Mouse (Mus musculus) forebrain, embryonic 12.5 days (tissue): ENCODE results near the gene 4930451I11Rik. TPM values are rescaled to one million over a fixed set of nuclear protein-coding genes. Genes with fewer than 3 reads are reported as not detected.

Experiments
- ATAC-seq: fragments of 200-750 bp; cut with Nextera tagmentation; 2 replicates; pipeline ENCODE4 v1.8.0; 2017; ENCODE audit warnings: moderate TSS enrichment; ENCODE audit not compliant: low FRiP score
- H3K27ac ChIP-seq: fragments of 300-500 bp; sonication (generic); 2 replicates; pipeline ENCODE4 v1.5.1; 2016; ENCODE audit warnings: mild to moderate bottlenecking
- H3K27me3 ChIP-seq: fragments of 300-500 bp; sonication (generic); 2 replicates; pipeline ENCODE4 v1.6.1; 2016; ENCODE audit warnings: mild to moderate bottlenecking
- H3K36me3 ChIP-seq: fragments of 300-500 bp; sonication (generic); replicated peaks from 2 replicates; pipeline ENCODE4 v1.6.1; 2016; ENCODE audit warnings: mild to moderate bottlenecking
- H3K4me1 ChIP-seq: fragments of 300-500 bp; sonication (generic); 2 replicates; pipeline ENCODE4 v1.6.1; 2016
- H3K4me2 ChIP-seq: fragments of 300-500 bp; sonication (generic); 2 replicates; pipeline ENCODE4 v1.6.1; 2016; ENCODE audit warnings: mild to moderate bottlenecking, moderate library complexity
- H3K4me3 ChIP-seq: fragments of 300-500 bp; sonication (generic); replicated peaks from 2 replicates; pipeline ENCODE4 v1.5.1; 2016; ENCODE audit warnings: mild to moderate bottlenecking
- H3K9ac ChIP-seq: fragments of 300-500 bp; sonication (generic); 2 replicates; pipeline ENCODE4 v1.6.1; 2016; ENCODE audit warnings: mild to moderate bottlenecking
- H3K9me3 ChIP-seq: fragments of 300-500 bp; sonication (generic); 2 replicates; pipeline ENCODE4 v1.6.1; 2016
- WGBS: fragments of 180-500 bp; shearing (Covaris S2); methylation state at CpG from one replicate; pipeline ENCODE4 v1.1.7; 2016; 5-methylcytosine and 5-hydroxymethylcytosine counted together
- polyA plus RNA-seq: library from polyadenylated mRNA; unstranded; fragments of >200 nt; fragmentation: Nextera tagmentation; extraction: Ambion mirVana; gene quantifications from 2 replicates; pipeline ENCODE4 v1.2.1, GENCODE M21; 2016

Gene 4930451I11Rik
- polyA plus RNA-seq, 1 experiment from 2014 or later = not detected

DNA sequence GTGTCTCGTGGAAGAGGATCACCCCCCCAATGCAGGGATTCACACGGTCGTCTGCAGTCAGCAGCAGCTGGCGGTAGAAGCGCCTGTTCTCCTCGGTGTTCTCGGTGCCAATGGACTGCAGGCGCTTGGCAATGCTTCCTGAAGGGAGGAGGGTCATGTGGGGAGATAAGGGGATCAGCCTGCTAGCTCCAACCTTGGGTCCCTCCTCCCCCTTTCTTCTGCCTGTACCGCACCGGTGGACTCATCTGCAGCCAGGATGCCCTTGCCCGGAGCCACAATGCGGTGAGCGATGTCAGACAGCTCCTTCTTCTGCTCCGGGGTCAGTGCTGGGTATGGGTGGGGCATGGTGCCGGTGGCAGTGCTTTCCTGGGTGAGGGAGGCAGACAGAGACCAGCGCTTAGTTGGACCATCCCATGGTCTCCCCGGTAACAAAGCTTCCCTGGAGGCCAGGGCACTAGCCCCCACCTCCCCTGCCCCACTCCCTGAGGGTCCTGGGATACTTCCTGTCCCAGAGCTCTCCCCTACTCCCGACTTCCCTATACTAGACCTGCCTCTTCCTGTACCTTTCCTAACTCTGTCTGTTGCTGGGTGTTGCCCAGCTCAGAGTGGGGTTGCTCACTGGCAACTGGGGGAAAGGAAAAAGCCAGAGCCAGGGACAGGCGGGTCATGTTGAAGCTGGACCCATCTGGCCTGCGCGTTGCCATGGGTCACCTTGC is 33.9 kb downstream of the 4930451I11Rik start, which contains the start of gene Fam57b:
Fam57b (plus strand) TSS at position 258 of the 716 bp plus-strand sequence.
- peak within 1 kb of the TSS; percentile 96 for H3K27ac ChIP-seq
- peaks cover 48% of the 10 kb centered on the region for H3K4me1 ChIP-seq
- H3K36me3 ChIP-seq = peaks cover 49% of the 10 kb centered on the region
- no peak for ATAC-seq
- H3K9me3 ChIP-seq = no peaks in the 10 kb centered on the region
- H3K4me3 ChIP-seq = peak within 1 kb of the TSS; percentile 79
- H3K4me2 ChIP-seq = peak within 1 kb of the TSS; percentile 78
- no peaks in the 10 kb centered on the region for H3K27me3 ChIP-seq
- 36% methylated on average over 21 of the region's 21 CpGs for WGBS
- H3K9ac ChIP-seq = peak within 1 kb of the TSS; percentile 89

DNA sequence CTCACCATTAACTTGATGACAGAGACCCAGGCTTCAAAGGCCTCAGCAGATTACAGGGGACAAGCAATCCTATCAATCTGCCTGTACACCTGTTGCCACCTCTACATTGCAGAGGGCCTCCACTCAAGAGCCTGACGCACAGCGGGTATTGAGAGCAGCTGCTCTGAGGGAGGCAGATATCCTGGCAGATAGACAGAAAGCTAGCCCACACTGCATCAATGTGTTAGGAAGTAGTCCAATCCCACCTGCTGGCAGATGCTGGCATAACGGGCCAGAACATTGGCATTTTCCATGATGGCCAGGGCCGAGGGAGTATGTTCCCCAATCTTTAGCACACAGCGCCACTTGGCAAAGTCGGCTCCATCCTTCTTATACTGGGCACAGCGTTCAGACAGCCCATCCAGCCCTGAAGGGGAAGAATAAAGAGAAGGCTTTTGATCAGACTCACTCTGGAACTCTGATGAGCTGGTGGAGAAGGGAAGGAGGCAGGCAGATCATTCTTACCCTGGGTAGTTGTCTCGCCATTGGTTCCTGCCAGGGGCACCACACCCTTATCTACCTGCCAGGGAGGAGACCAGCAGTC is 35.0 kb downstream of the 4930451I11Rik start:
- Histone ChIP-seq H3K36me3 (peaks cover 40% of the 10 kb centered on the region), H3K4me1 (peaks cover 50% of the 10 kb centered on the region), H3K9me3 (no peaks in the 10 kb centered on the region), H3K4me2 (peak overlapping the region; percentile 78; the same call in 1 of the 2 replicates), H3K27ac (no peak overlapping the region), H3K4me3 (peak overlapping the region; percentile 79; the same call in 1 of the 2 replicates), H3K9ac (0 out of 2 replicates have a peak overlapping the region, but pooled peaks have one; percentile 89), H3K27me3 (no peaks in the 10 kb centered on the region)
- WGBS = 70% methylated on average over 8 of the region's 8 CpGs
- ATAC-seq = no peak

DNA sequence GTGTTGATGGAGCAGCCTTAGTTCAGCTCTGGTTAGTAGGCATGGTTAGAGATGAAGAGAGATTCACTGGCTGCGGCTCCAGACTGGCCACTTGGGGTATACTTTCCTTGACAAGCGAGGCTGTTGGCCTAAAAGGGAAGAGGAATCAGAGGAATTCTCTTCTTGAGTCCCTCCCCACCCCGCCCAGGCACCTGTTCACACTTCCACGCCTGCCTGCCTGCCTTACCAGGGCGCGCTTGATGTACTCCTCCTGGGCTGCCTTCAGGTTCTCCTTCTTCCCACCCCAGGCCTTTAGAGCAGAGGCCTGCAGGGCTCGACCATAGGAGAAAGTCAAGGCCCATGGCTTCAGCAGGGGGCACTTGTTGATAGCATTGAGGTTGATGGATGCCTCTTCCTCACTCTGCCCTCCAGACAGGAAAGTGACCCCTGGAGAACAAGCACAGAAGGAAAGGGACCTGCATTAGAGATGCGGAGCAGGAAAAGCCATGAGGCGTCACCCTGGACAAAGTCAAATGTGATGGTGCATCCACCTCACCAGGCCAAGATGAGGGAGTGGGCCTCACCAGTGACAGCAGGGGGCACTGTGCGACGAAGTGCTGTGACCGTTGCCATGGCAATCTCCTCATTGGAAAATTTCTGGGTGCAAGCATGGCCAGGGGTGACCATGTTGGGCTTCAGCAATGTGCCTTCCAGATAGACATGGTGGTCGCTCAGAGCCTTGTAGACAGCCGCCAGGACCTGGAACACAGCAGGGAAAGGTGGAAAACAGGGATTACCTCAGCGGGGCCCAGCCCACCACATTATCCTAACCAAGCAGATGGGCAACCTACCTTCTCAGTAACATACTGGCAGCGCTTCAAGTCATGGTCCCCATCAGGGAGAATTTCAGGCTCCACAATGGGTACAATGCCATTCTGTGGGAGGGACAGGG is 35.8 kb downstream of the 4930451I11Rik start:
- Histone ChIP-seq H3K9me3 (no peaks in the 10 kb centered on the region), H3K9ac (no peak overlapping the region), H3K4me2 (no peak overlapping the region), H3K4me1 (peaks cover 54% of the 10 kb centered on the region), H3K4me3 (no peak overlapping the region), H3K36me3 (peaks cover 38% of the 10 kb centered on the region), H3K27ac (no peak overlapping the region; the same call in 1 of the 2 replicates), H3K27me3 (no peaks in the 10 kb centered on the region)
- no peak for ATAC-seq
- 82% methylated on average over 16 of the region's 16 CpGs for WGBS

DNA sequence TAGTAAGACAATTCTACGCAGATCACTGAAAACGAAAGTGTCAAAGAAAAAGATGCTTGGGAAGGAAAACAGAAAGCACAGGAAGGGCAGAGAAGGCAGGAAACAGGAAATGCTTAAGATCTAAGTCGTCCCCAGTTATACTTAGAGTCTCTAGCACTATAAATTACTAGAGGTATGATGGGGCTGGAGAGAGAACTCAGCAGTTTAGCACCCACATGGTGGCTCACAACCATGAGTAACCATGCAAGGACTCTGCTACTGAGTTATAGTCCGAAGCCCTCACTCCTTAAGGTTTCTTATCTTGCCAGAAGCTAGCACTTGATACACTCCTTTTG is 37.2 kb downstream of the 4930451I11Rik start:
- no peak for ATAC-seq
- 83% methylated on average over 4 of the region's 4 CpGs for WGBS
- Histone ChIP-seq H3K27ac (no peak overlapping the region), H3K36me3 (peaks cover 47% of the 10 kb centered on the region), H3K4me3 (no peak overlapping the region), H3K27me3 (no peaks in the 10 kb centered on the region), H3K9me3 (no peaks in the 10 kb centered on the region), H3K4me2 (no peak overlapping the region), H3K4me1 (peaks cover 48% of the 10 kb centered on the region), H3K9ac (no peak overlapping the region)

DNA sequence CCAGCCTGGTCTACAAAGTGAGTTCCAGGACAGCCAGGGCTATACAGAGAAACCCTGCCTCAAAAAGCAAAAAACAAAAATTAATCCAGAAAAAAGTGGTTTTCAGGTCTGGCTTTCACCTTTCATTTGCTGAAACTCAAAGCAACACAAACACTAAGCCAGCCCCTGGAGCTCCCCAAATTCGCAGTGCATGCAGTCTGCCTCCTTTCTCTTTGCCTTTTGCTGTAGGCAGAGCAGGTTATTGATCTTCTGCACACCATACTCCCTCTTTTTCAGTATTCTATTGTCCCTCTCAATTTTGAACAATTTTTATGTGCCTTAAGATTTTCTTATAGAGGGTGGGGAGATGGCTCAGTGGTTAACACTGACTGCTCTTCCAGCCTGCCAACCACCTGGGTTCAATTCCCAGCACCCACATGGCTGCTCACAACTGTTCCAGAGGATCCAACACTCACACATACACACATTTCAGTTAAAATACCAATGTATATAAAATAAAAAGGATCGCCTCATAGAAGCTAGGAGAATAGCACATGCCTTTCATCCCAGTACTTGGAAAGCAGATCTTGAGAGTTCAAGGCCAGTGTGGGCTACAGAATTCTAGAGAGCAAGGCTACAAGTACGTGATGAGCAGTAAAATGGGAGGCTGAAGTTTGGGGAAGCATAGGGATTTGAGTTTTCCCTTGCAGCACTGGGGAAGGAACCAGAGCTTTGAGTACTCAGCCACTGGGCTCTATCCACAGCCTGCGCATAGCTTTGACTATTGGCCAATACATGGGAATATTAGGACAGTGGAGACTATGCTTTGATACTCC is 37.8 kb downstream of the 4930451I11Rik start:
- Histone ChIP-seq H3K27me3 (no peaks in the 10 kb centered on the region), H3K4me3 (no peak overlapping the region), H3K27ac (no peak overlapping the region), H3K9ac (no peak overlapping the region), H3K9me3 (no peaks in the 10 kb centered on the region), H3K4me2 (no peak overlapping the region), H3K4me1 (peaks cover 48% of the 10 kb centered on the region), H3K36me3 (peaks cover 53% of the 10 kb centered on the region)
- WGBS = 81% methylated on average over 4 of the region's 4 CpGs
- no peak for ATAC-seq

DNA sequence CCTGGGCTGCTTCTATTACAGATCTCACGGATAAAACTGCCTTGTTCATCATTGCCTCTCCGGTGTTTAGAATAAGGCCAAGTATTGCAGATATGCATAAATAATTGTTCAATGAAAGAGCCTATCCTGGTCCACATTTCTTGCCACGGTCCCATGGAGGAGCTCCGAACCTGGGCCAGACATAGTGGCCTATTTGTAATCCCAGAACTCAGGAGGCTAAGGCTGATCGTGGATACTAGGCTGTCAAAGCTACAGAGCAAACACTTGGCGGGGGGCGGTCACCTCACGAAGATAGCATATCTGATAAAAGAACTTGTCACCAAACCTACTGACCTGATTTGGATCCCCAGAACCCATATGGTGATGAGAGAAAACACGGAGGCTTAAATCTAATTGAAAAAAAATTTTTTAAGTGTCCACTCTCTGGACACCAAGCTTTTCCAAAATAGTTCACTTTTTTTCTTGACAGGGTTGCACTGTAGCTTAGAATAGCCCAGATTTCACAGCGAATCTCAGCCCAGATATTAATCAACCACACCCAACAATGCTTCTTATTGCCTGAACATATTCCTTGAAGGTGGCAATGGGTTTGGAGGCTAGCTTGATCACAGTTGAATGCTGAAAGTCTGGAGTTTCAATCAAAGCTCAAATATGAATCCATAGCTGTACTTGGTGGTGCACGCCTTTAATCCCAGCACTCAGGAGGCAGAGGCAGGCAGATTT is 38.6 kb downstream of the 4930451I11Rik start:
- peak; percentile 52 for ATAC-seq
- H3K27ac ChIP-seq = peak overlapping the region; percentile 96
- H3K4me2 ChIP-seq = peak overlapping the region; percentile 57
- 28% methylated on average over 11 of the region's 11 CpGs for WGBS
- H3K27me3 ChIP-seq = no peaks in the 10 kb centered on the region
- H3K9ac ChIP-seq = peak overlapping the region; percentile 93
- H3K4me1 ChIP-seq = peaks cover 42% of the 10 kb centered on the region
- H3K4me3 ChIP-seq = peak overlapping the region; percentile 90
- no peaks in the 10 kb centered on the region for H3K9me3 ChIP-seq
- H3K36me3 ChIP-seq = peaks cover 60% of the 10 kb centered on the region

DNA sequence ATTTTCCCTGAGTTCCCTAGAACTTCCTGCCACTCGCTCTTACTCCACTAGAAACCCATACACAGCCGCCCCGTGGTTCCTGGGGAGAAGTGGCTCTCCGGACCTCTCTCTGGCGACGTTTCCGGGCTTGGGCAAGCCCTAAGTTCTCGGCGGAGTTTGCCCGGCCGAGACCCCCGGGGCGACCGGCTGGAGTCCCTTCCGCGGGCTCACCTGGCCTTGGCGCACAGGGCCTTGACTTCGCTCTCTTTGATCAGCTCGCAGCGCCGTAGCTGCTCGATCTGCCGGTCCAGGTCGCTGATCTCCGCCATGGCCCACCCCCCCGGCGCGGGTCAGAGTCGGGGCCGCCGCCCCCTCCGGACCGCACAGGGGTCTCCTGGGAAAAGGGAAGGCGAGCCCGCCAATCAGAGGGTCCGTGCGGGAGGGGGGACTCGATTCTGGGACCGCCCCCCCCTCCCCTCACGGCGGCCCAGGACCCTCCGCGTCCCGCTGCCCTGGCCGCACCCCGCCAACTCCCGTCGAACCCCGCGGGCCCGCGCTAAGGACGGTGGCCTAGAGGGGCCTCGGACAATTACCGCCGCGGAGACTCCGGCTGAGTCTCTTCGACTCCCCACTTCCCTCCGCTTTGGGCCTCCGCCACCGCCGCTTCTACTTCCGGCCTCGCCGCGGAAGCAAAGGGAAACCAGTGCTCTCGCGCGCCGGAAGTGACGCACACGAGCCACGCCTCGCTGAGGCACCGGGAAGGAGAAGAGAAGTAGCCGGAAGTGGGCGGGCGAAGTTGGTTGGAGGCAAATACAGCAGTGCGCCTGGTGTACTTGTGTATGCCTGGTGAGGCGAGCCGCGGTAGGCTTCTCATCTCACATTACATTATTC is 39.4 kb downstream of the 4930451I11Rik start, which contains the start of gene Ppp4c:
Ppp4c (minus strand) TSS at position 646 of the 870 bp plus-strand sequence.
- peak within 1 kb of the TSS; percentile 96 for H3K27ac ChIP-seq
- H3K9ac ChIP-seq = peak within 1 kb of the TSS; percentile 93
- H3K4me3 ChIP-seq = peak within 1 kb of the TSS; percentile 90
- under 1% methylated on average over 73 of the region's 83 CpGs for WGBS
- H3K9me3 ChIP-seq = no peaks in the 10 kb centered on the region
- peaks cover 64% of the 10 kb centered on the region for H3K36me3 ChIP-seq
- peak within 1 kb of the TSS; percentile 57 for H3K4me2 ChIP-seq
- ATAC-seq = peak; percentile 94
- H3K4me1 ChIP-seq = peaks cover 34% of the 10 kb centered on the region
- no peaks in the 10 kb centered on the region for H3K27me3 ChIP-seq

DNA sequence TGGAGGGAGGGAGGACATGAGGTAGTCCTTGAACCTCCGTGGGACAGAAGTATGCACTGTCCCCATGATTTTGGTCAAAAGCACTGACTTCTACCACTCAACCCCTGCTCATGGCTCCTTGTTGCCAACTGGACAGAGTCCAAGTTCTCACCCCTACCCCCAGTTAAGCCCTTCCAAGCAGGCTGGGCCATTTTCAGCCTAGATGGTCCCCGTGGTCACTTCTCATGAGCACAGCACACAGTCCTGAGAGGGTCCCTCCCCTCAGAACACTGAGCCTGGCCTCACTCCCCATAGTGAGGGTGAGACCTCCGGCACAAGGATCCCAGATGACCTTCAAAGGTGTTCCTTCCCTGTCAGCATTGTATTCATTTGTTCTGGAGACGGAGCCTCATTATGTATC is 42.3 kb downstream of the 4930451I11Rik start:
- H3K4me3 ChIP-seq = no peak overlapping the region
- H3K4me1 ChIP-seq = peaks cover 22% of the 10 kb centered on the region
- H3K36me3 ChIP-seq = peaks cover 66% of the 10 kb centered on the region
- H3K4me2 ChIP-seq = no peak overlapping the region
- 92% methylated on average over 4 of the region's 4 CpGs for WGBS
- H3K9ac ChIP-seq = no peak overlapping the region
- no peak for ATAC-seq
- no peaks in the 10 kb centered on the region for H3K27me3 ChIP-seq
- no peak overlapping the region for H3K27ac ChIP-seq
- H3K9me3 ChIP-seq = no peaks in the 10 kb centered on the region

DNA sequence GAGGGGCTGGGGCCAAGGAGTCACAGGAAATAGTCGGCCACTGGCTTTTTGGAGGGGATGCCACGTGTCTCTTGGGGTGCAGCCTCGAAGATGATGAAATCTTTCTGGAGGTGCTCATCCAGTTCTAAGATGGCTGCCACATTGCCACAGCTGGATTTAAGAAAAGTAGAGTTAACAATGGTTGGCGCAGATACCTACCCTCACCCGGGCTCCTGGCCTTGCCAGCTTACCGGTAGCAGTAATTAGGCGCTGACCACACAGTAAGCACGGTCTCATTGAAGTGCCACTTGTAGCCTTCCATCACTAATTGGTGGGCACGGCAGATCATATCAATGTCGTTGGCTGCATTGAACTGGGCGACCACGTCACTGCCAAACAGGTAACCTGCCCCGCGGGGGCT is 45.3 kb downstream of the 4930451I11Rik start:
- no peak overlapping the region for H3K9ac ChIP-seq
- peaks cover 20% of the 10 kb centered on the region for H3K4me1 ChIP-seq
- H3K4me3 ChIP-seq = no peak overlapping the region
- H3K36me3 ChIP-seq = peaks cover 72% of the 10 kb centered on the region
- no peak overlapping the region for H3K4me2 ChIP-seq
- H3K9me3 ChIP-seq = no peaks in the 10 kb centered on the region
- ATAC-seq = no peak
- no peak overlapping the region for H3K27ac ChIP-seq
- H3K27me3 ChIP-seq = no peaks in the 10 kb centered on the region
- 92% methylated on average over 14 of the region's 14 CpGs for WGBS

DNA sequence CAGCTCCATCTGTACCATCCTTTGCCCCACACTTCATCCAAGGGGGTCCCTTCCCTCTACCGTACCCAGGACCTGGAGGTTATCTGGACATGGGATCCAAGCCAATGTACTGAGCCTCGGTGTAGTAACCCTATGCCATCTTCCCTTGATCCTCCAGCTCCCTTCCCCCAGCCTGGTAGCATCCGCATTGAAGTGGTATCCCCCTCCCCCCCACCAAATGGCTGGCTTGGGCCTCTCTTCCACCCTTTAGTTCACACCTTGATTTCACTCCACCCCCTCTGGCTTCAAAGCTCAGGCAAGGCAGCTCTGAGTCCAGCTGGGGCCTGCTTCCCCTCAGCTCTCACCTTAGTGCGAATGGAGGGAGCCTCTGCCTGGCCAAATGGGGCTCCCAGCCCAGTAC is 46.4 kb downstream of the 4930451I11Rik start:
- peaks cover 65% of the 10 kb centered on the region for H3K36me3 ChIP-seq
- no peak overlapping the region for H3K4me3 ChIP-seq
- ATAC-seq = no peak
- no peak overlapping the region for H3K27ac ChIP-seq
- H3K4me2 ChIP-seq = no peak overlapping the region
- no peaks in the 10 kb centered on the region for H3K27me3 ChIP-seq
- no peaks in the 10 kb centered on the region for H3K9me3 ChIP-seq
- 86% methylated on average over 4 of the region's 4 CpGs for WGBS
- peaks cover 18% of the 10 kb centered on the region for H3K4me1 ChIP-seq
- H3K9ac ChIP-seq = no peak overlapping the region
